Mouse (Mus musculus) gastrocnemius, postnatal 14 days (tissue): ENCODE data around the gene Trub1. TPM values are rescaled to one million over a fixed set of nuclear protein-coding genes. Genes with fewer than 3 reads are reported as not detected.

Source experiments
- DNase-seq: peaks from one replicate; pipeline ENCODE4 v3.0.0; 2021; ENCODE audit warnings: mixed read lengths
- intact Hi-C: fragments of 180-260 bp; cut with DNase I; formaldehyde crosslinking; loops from one replicate; pipeline ENCODE4 v1.15.1; 2025; ENCODE audit warnings: low total_unique reads
- total RNA-seq, 2 experiments: library from RNA; stranded (reverse); gene quantifications; 2 replicates each; pipeline ENCODE4 v1.2.3; 2021

The Trub1 gene
- total RNA-seq, 2 experiments from 2014 or later, result 9.3 to 11.0 TPM

- intact Hi-C loops, result no loop called here
- no peak for DNase-seq
These were observed 77.5 kb downstream of the Trub1 start for GRCm38 (mm10) chr19:57530212-57530611.

- intact Hi-C loops, result no loop called here
- DNase-seq, result no peak
These were observed 81.5 kb downstream of the Trub1 start for GRCm38 (mm10) chr19:57534262-57534661.

- intact Hi-C loops, result no loop called here
These were observed 83.8 kb downstream of the Trub1 start for GRCm38 (mm10) chr19:57536512-57536911.

GRCm38 (mm10) chr19:57537510-57538182 is 84.9 kb downstream of the Trub1 start:
- DNase-seq, result no peak
- intact Hi-C loops, result no loop called here

More at GRCm38 (mm10) chr19:57536512-57536911, 83.8 kb downstream of the Trub1 start:
- no peak for DNase-seq

GRCm38 (mm10) chr19:57540118-57540517 is 87.4 kb downstream of the Trub1 start:
- intact Hi-C loops, result no loop called here
- no peak for DNase-seq

Other genes with a start within 250 kb of the Trub1 start
- 10 to 100 TPM; 50.6 to 57.8 TPM for gene Ablim1, start 138.0 kb upstream of the Trub1 start, total RNA-seq
- 1 to 10 TPM; 8.1 to 8.6 TPM for gene Fam160b1, start 92.2 kb upstream of the Trub1 start, total RNA-seq
- gene Atrnl1, start 158.1 kb downstream of the Trub1 start, total RNA-seq, result 10 to 100 TPM; 10.4 to 10.9 TPM